Mouse (Mus musculus) right cerebral cortex, postnatal 25 days (tissue): ENCODE measurements around the gene Cysrt1.

Experiments
- DNase-seq: peaks from one replicate; pipeline ENCODE4 v3.0.0; 2022

Gene Cysrt1

DNA sequence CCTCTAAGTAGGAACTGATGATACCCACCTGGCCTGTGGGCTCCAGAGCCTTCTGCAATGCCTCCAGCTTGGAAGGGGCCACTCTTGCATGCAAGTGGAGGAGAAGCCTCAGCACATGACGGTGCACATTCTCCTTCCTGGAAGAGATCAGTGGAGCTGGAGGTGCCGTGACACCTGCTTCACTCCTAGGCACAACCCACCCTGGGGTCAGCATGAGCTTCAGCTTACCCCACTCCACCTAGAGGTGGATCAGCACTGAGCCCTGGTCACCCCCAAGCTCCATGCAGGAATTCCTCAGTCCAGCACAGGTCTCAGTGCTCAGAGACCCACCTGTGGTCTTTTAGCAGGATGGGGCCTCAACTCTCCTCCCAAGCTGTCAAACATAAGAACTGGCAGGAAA is 41.6 kb downstream of the Cysrt1 start:
- no peak for DNase-seq

- no peak for DNase-seq
Observed at GRCm38 (mm10) chr2:25197946-25198345, 44.3 kb downstream of the Cysrt1 start.

DNA sequence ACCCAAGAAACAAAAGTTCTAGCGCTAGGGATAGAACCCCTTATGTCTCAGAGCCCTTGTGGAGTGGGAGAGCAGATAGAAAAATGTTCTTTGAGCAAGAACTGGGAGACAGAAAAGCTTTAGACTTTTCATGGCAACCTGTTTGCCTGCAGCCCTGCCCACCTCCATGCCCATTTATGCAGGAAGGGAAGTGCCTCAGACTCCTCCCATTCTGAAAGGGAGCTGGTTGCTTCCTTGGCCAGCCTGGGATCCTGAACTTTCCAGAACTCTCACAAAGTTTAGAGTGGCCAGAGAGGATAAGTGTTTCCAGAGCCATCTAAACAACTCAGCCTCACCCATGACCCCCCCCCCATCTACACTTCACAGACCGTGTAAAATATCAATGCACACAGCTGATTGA is 45.1 kb downstream of the Cysrt1 start:
- DNase-seq, result no peak

GRCm38 (mm10) chr2:25196172-25196954 is 45.9 kb downstream of the Cysrt1 start, which contains the start of gene Tor4a:
Tor4a (minus strand) TSS chr2:25196886.
- DNase-seq, result peak; percentile 17

GRCm38 (mm10) chr2:25195211-25196156 is 46.8 kb downstream of the Cysrt1 start:
- DNase-seq, result no peak

- DNase-seq, result no peak
Observed at GRCm38 (mm10) chr2:25194486-25195171, 47.6 kb downstream of the Cysrt1 start.

GRCm38 (mm10) chr2:25194006-25194405 is 48.2 kb downstream of the Cysrt1 start:
- no peak for DNase-seq

DNA sequence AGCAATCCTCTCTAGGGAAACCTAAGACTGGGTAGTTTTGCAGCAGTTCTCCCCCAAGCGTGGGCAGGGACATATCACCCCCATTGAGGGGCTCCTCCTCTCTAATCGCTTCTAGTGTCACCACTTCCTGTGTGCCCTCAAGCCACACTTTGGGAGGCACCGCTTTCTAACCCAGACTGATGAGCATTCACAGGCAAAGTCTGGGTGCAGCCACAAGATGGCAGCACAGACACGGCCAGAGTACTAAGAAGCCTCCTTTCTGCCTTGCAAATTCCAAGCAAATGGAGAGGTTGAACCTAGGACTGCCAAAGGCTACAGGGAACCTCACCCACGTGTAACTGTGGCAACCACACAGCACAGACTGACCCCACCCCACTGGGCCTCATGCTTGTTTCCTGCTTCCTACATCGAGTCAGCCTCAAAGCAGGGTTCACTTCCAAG is 48.9 kb downstream of the Cysrt1 start:
- DNase-seq, result peak; percentile 76
